ENCODE assay signal across 21 mouse cellular contexts in genomic region chr10:43357884-43358283, GRCm38 (mm10).
DNase-seq lines count a peak whose midpoint lies in the region; ATAC-seq and TF ChIP-seq lines count a peak whose summit lies in the region.
"Had no signal": no experiment of that assay in that cellular context is flagged by ENCODE, and none has a peak within 500 bp of the region (broad histone marks: within the 10 kb centered on the region; RNA-seq: fewer than 3 reads in every experiment).

No protein-coding gene starts in this region.

- H3K27me3 ChIP-seq in kidney, adult 2 months (replicated peaks; ENCODE audit: control insufficient read depth, insufficient read depth, low read length) = no peaks in the 10 kb centered on the region
- no peaks in the 10 kb centered on the region for H3K27me3 ChIP-seq in limb, embryonic 11.5 days (ENCODE audit: control insufficient read depth, insufficient read depth, low read length)
- H3K27me3 ChIP-seq: embryonic facial prominence, embryonic 12.5 days; forebrain, embryonic 13.5 days; hindbrain, embryonic 13.5 days; intestine, embryonic 15.5 days had no signal

- no peak for TF ChIP-seq POLR2A in kidney, adult 2 months (IDR thresholded peaks at IDR 0.05; ENCODE audit: low read depth, low read length)

- TF ChIP-seq CTCF in kidney, adult 2 months (conservative IDR thresholded peaks at IDR 0.05; ENCODE audit: insufficient read depth, insufficient read length, low read depth, low read length) = no peak

- WGBS in kidney, adult 2 months = 37% methylated on average over 4 of the region's 4 CpGs
- WGBS in limb, embryonic 11.5 days = 21% methylated on average over 4 of the region's 4 CpGs

- no peak overlapping the region for H3K4me2 ChIP-seq in limb, embryonic 11.5 days (ENCODE audit: low read depth, severe bottlenecking)
- H3K4me2 ChIP-seq: embryonic facial prominence, embryonic 12.5 days; forebrain, embryonic 13.5 days; hindbrain, embryonic 13.5 days; intestine, embryonic 15.5 days had no signal

- ATAC-seq in limb, embryonic 11.5 days (ENCODE audit: insufficient number of reproducible peaks, low FRiP score, low TSS enrichment, low read depth) = no peak
- ATAC-seq in erythroblast, adult 5-6 weeks (replicated peaks; ENCODE audit: low FRiP score, poor library complexity, severe bottlenecking) = no peak
- ATAC-seq: forebrain, embryonic 13.5 days; forebrain, postnatal 0 days; hindbrain, postnatal 0 days; intestine, embryonic 15.5 days had no signal

- peak; percentile 20 for DNase-seq in adrenal gland, postnatal 14 days
- DNase-seq in adrenal gland, adult 8-10 months = no peak
- peak; percentile 42 for DNase-seq in kidney, adult 2 months
- no peak for DNase-seq in kidney, adult 11 months
- DNase-seq in forelimb bud, embryonic 11.5 days (ENCODE audit: low read depth, low spot score) = peak; percentile 43
- DNase-seq in limb, embryonic 11.5 days (ENCODE audit: low spot score) = peak; percentile 52
- no peak for DNase-seq in cerebellum, adult 18-20 months
- DNase-seq: cerebellum, adult 11 months; cerebellum, adult 9-10 months; cerebellum, postnatal 25 days; forebrain, postnatal 0 days; gastrocnemius, adult 2 months; gastrocnemius, postnatal 25 days; heart, postnatal 10 days; heart, postnatal 4 days had no signal

- no peak overlapping the region for H3K27ac ChIP-seq in kidney, adult 2 months (ENCODE audit: insufficient read depth, low read depth, low read length)
- H3K27ac ChIP-seq in limb, embryonic 11.5 days (replicated peaks; ENCODE audit: low read depth, low read length) = no peak overlapping the region
- H3K27ac ChIP-seq: embryonic facial prominence, embryonic 12.5 days; forebrain, embryonic 13.5 days; gastrocnemius, adult 2 months; hindbrain, embryonic 13.5 days; hindbrain, postnatal 0 days; intestine, embryonic 15.5 days had no signal

- no peak overlapping the region for H3K4me3 ChIP-seq in kidney, adult 2 months (ENCODE audit: insufficient read depth, low read depth, low read length)
- no peak overlapping the region for H3K4me3 ChIP-seq in limb, embryonic 11.5 days (ENCODE audit: low read depth, low read length)
- H3K4me3 ChIP-seq: embryonic facial prominence, embryonic 12.5 days; forebrain, embryonic 13.5 days; gastrocnemius, adult 2 months; hindbrain, embryonic 13.5 days; intestine, embryonic 15.5 days had no signal

- no peaks in the 10 kb centered on the region for H3K9me3 ChIP-seq in limb, embryonic 11.5 days (ENCODE audit: control insufficient read depth, low read length)
- H3K9me3 ChIP-seq: embryonic facial prominence, embryonic 12.5 days; forebrain, embryonic 13.5 days; hindbrain, embryonic 13.5 days; intestine, embryonic 15.5 days had no signal

- H3K9ac ChIP-seq in limb, embryonic 11.5 days (ENCODE audit: low read length) = no peak overlapping the region
- H3K9ac ChIP-seq: embryonic facial prominence, embryonic 12.5 days; forebrain, embryonic 13.5 days; forebrain, postnatal 0 days; hindbrain, embryonic 13.5 days; intestine, embryonic 15.5 days had no signal

- H3K36me3 ChIP-seq in kidney, adult 2 months (ENCODE audit: control insufficient read depth, insufficient read depth, low read length) = no peaks in the 10 kb centered on the region
- H3K36me3 ChIP-seq in limb, embryonic 11.5 days (ENCODE audit: control insufficient read depth, insufficient read depth, low read length) = no peaks in the 10 kb centered on the region
- H3K36me3 ChIP-seq: embryonic facial prominence, embryonic 12.5 days; hindbrain, embryonic 13.5 days; intestine, embryonic 15.5 days had no signal

- H3K4me1 ChIP-seq in kidney, adult 2 months (ENCODE audit: control insufficient read depth, insufficient read depth, low read length) = peaks cover 8% of the 10 kb centered on the region
- no peaks in the 10 kb centered on the region for H3K4me1 ChIP-seq in limb, embryonic 11.5 days (ENCODE audit: control insufficient read depth, insufficient read depth, low read length)
- H3K4me1 ChIP-seq: embryonic facial prominence, embryonic 12.5 days; forebrain, embryonic 13.5 days; hindbrain, embryonic 13.5 days; intestine, embryonic 15.5 days had no signal

Comparison
In these comparisons a context has a peak if more than half of its experiments do, and no peak if none do; other contexts are left out.
1. DNase-seq: peak in adrenal gland, postnatal 14 days (single experiment), kidney, adult 2 months (single experiment), forelimb bud, embryonic 11.5 days (single experiment) and limb, embryonic 11.5 days (single experiment); none in adrenal gland, adult 8-10 months (single experiment), kidney, adult 11 months (single experiment) and cerebellum, adult 18-20 months (0 of 2).